Mouse (Mus musculus) cerebellum, postnatal 4 days (tissue): Measurements from ENCODE around the gene Cdh7.
A peak's percentile ranks its signal among the peaks of the same experiment; 100 is the strongest.
"Not testable (repeated sequence)": the region's sequence is repeated elsewhere in the genome, so short reads cannot be mapped to it uniquely, and the experiment has no call there.

ENCODE experiments used
- DNase-seq, 2 experiments: peaks; one replicate each; pipeline ENCODE4 v3.0.0; 2022; ENCODE audit warnings: low spot score in 2 of 2, mixed read lengths in 1 of 2

The Cdh7 gene

DNA sequence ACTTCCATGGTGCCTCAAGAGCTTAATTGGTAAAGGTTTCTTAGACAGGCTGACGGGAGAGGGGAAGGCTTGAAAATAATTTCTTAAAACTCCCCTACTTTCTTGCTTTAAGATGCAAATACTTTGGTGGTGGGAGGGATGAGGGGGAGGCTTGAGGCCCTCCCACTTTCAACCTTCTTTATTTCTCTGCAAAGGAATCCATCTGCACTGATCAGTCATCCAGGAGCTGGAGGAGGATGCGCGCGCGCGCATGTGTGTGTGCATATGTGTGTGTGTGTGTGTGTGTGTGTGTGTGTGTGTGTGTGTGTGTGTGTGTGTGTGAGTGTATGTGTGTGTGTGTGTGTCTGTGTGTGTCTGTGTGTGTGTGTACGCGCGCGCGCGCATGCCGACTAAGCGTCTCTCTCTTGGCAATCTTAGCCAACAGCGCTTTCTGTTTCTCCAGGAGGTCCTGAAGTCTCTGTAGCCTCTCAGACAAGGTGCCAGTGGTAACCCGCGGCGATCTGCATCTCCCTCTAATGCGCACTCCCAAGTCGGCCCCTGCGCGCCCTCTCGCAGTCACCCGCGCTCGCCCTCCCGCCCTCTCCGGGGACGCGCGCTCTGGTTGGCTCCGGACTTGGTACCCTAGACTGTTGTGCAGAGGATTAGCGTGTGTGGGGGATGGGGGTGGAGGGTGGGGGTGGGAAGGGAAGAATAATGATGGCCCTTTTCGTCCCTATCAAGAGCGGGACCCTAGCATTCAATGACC, at the start of gene Cdh7:
Gene Cdh7, plus strand, starts transcription at position 368 of the 745 bp plus-strand sequence.
- peak; percentile 28 to 71 for DNase-seq

- peak; percentile 20 to 78 for DNase-seq
These were observed 49.6 kb upstream of the Cdh7 start for GRCm38 (mm10) chr1:109932674-109933073.

DNA sequence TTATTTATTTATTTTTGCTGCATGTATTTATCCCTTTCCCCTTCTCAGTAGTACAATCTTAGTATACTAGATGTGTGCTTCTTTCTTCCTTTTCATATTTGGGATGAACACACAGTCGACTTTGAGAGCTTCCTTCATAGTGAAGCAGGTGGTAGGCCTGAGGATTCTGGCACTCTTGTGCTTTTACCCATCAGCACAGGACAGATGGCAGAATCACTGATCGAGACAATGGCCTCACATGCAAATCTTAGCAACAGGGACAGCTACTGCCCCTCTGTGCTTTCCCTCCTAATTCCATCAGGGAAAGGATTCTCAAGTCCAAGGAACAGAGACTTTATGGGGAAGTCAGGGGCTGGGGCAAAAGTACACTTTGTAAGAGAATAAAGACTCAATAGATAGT, 33.7 kb upstream of the Cdh7 start:
- DNase-seq: peak in 1 of 2 experiments; percentile 21

DNA sequence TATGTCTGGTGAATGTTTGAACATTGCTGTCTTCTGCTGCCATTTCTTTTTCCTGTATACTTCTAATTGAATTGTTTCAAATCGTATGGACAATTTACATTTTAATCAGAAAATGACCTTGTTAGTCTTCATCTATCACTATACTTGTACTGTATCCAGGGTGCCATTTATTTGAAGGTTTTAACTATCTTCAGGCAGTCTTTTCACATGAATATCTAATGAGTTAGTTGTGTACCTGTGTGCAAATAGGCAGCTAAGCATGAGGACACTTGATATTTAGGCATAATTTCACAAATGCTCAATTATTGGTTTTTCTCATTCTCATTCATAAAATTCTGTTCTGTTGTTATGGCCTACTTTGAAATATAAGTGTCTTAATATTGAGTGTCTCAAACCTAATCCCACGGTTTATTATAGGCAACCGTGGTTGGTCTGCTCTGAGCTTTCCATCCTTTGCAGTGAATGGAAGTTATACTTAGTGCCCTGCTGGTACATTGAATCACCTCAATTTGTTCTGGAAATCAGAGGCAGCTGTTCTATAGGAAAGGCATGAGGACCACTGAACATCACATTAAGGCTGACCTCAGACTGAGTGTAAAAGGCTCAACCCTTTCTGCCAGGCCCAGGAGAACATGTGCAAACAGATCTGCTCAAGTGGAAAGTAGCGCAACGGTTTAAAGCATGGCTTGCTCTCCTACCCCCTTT, 10.4 kb upstream of the Cdh7 start:
- DNase-seq: no peak

- DNase-seq: no peak
These were observed 9.7 kb upstream of the Cdh7 start for GRCm38 (mm10) chr1:109972426-109973015.

DNA sequence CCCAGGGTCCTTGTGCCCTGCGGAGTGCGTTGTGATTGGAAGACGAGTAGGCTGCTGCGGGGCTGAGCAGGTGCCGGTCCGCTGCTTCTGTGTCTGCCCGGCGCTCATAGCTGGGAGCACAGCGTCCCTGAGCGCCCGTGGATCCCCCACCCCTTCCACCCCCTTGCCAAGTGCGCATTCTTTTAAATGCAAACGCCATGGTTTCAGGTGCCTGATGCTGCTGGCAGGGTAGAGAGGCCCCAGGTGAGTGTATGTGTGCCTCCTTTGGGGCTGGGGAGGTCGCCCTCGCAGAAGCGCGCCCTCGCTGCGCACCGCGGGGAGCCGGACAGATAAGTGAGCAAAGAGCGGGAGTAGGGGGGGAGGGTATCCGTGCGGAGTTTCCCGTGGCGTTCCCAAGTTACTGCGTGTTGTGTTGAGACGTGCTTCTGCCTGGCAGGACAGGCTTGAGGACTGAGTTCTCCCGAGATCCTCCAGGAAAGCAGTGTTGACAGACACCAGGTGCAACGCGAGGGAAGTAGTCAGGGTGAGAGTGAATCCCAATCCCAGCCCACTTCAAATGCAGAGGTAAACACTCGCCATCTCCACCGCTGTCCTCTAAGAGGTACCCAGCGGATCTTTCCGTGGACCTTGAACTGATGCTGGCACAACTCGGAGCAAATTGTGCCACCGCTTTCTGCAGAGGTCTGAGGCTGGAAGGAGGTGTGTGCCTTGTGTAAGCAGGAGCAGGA, 742 bp downstream of the Cdh7 start:
- DNase-seq: peak; percentile 22 to 53

GRCm38 (mm10) chr1:109983537-109983912, 1.3 kb downstream of the Cdh7 start:
- DNase-seq: peak in 1 of 2 experiments; percentile 18

GRCm38 (mm10) chr1:109984776-109985175, 2.5 kb downstream of the Cdh7 start:
- DNase-seq: no peak

GRCm38 (mm10) chr1:109985468-109985867, 3.2 kb downstream of the Cdh7 start:
- peak; percentile 36 to 72 for DNase-seq

DNA sequence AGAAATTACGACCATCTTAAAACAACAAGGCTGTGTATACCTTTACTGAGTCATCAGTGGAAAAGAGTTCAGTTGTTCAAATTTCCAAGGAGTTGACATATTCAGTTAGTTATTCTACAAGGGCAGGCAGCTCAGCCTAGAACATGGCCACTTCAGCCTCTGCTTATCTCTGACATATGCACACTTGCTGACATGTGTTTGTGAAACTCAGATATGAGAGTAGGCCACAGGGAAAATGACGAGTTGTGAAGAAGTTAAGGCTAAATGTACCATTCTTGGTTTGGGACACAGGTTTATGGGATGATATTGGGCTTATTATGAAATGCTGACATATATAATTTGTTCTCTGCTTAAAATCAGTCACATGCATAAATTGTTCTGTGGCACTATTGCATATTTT, 7.3 kb downstream of the Cdh7 start:
- DNase-seq: no peak

GRCm38 (mm10) chr1:109993906-109994305, 11.7 kb downstream of the Cdh7 start:
- DNase-seq: peak in 1 of 2 experiments; percentile 10

GRCm38 (mm10) chr1:110004451-110004850, 22.2 kb downstream of the Cdh7 start:
- DNase-seq: no peak

- DNase-seq: no peak
These were observed 22.8 kb downstream of the Cdh7 start for GRCm38 (mm10) chr1:110005038-110005437.

DNA sequence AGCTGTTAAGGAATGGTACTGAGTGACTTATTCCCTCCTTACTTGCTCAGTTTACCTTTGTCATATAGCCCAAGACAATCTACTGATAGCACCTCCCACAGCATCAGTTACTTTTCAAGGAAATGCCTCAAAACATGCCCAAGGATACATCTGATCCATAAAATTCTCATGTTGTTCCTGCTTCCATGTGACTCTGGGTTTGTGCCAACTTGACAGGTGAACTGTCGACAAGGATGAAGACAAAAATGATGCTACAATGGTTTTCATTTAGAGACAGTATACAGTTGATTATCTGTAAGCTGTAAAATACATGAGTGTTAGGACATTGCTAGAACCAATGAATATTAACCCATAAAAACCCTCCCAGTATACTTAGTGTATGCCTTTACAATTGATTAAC, 29.9 kb downstream of the Cdh7 start:
- no peak for DNase-seq

DNA sequence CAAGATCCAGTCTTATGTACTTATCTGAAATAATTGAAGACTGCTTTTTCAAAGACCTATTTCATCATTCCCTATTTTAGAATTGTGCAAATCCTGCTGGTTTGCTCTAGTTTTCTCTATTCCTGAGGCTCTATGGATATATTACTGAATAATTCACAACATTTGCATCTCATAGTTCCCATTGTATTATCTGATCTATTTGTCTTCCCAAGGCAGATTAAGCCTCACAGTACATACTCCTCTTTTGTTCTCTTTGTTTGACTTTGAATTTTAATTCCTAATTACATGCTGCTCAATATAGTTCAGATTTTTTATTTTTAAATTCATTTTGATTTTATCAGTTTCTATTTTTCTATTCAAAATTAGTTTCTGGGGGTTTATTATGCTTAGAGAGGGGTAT, 74.1 kb downstream of the Cdh7 start:
- DNase-seq: no peak

- no peak for DNase-seq
These were observed 85.2 kb downstream of the Cdh7 start for GRCm38 (mm10) chr1:110067405-110067804.

DNA sequence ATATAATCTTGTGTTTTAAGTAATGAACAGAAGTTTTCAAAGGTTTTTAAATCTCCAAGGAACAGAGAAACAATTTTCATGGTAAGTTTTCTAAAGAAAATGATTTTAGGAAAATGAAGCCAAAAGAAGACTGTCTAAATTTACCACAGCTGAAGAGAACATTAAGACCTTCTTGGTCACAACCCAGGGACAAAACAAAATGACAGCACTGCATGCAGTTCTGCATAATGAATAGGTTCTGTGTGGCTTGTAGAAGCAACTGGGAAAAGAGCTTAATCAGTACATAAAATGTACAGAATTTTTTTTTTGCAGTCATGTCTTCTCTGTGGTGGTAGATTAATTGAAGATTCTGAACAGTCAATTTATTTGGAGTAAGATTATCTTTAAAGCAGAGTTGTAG, 96.2 kb downstream of the Cdh7 start:
- no peak for DNase-seq

GRCm38 (mm10) chr1:110118071-110118470, 135.8 kb downstream of the Cdh7 start:
- DNase-seq: no peak

DNA sequence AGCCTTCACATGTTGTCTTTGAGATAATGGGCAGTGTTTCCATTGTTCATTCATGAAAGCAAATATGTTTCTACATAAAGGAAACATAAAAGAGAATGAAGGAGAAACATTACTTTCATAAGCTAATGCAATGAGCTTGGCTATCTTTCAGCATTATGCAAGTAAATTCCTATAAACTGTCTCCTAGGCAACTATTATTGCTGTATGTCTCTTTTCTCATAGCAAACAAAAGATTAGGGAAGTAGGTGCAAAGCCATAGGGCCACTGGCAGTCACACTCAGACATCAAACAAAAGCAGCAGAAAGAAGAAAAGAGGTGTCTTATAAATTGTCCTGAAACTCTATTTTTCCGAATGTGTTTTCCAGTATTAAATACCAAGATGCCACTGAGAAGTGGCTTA, 136.6 kb downstream of the Cdh7 start:
- DNase-seq: no peak

- DNase-seq: not testable (repeated sequence)
These were observed 189.2 kb downstream of the Cdh7 start for GRCm38 (mm10) chr1:110171459-110171858.
